Mouse (Mus musculus): ENCODE measurements at regions not wholly inside any gene's neighbourhood (a gene's known extent, or its start where the extent isn't known, plus 50 kb on each side); places are given as distances from the start of the nearest gene placed in this dataset.

DNA sequence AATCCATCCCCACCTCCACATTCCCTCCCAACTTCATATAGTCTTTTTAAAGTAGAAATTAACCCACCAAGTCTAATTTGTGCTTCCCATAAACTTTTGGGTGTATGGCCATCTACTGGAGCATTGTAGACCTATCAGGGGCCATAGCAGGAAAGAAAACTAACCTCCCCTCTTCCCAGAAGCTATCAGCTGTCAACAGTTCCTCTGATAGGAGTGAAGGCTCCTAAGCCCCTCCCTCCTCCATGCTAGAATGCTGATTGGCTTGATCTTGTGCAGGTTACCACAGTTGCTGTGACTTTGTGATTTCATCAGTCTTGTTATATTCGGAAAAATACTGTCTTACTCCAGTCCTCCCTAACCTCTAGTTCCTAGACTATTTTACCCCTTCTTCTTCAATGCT, 109.4 kb upstream of the Nhs start:
- Histone ChIP-seq H3K36me3 (ENCODE audit: control insufficient read depth, insufficient read depth, low read length, poor library complexity, severe bottlenecking) (no peaks in the 10 kb centered on the region), H3K27me3 (ENCODE audit: control insufficient read depth, insufficient read depth, low read length, poor library complexity, severe bottlenecking) (no peaks in the 10 kb centered on the region)
- DNase-seq (ENCODE audit: low read depth, low spot score): no peak

GRCm38 (mm10) chrX:162268112-162268511, 108.6 kb upstream of the Nhs start:
- H3K27me3 ChIP-seq (ENCODE audit: control insufficient read depth, insufficient read depth, low read length, poor library complexity, severe bottlenecking): no peaks in the 10 kb centered on the region
- DNase-seq (ENCODE audit: low read depth, low spot score): no peak
- no peaks in the 10 kb centered on the region for H3K36me3 ChIP-seq (ENCODE audit: control insufficient read depth, insufficient read depth, low read length, poor library complexity, severe bottlenecking)

DNA sequence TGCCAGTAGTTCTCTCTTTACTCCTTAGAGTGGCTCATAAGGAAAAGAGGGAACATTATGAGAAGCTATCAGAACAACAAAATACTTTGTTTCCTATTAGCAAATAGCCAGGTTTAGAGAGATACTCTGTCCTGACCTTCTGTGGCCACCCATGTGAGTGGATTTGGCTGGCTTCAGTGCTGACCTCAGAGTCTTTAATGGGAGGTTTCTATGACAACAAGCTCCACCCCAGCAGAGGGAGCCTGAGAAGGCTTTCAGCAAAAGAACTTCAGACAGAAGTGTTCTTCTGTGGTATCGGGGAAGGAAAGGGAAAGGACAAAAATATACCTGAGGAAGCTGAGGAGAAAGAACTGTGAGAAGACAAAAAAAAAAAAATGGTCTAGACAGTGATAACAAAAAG, 108.1 kb upstream of the Nhs start:
- no peaks in the 10 kb centered on the region for H3K36me3 ChIP-seq (ENCODE audit: control insufficient read depth, insufficient read depth, low read length, poor library complexity, severe bottlenecking)
- no peaks in the 10 kb centered on the region for H3K27me3 ChIP-seq (ENCODE audit: control insufficient read depth, insufficient read depth, low read length, poor library complexity, severe bottlenecking)
- DNase-seq (ENCODE audit: low read depth, low spot score): no peak

DNA sequence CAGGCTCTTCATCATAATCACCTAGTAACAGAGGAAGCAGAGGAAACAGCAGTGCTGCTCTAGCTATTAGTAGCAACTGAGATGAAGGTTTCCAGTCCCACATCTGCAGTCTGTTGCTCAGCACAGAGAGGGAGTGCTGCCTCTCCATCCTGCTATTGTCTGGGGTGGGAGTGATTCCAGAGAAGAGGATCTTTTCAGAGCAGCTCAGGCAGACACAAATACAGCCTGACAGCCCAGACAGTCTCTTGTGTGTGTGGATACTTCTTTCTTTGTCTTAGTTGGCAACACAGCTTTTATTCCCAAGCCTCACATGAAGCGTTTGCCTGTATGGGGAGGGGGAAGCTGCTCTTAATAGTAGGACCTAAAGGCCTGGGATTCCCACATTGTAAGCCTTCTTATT, 107.2 kb upstream of the Nhs start:
- no peaks in the 10 kb centered on the region for H3K27me3 ChIP-seq (ENCODE audit: control insufficient read depth, insufficient read depth, low read length, poor library complexity, severe bottlenecking)
- no peak for DNase-seq (ENCODE audit: low read depth, low spot score)
- H3K36me3 ChIP-seq (ENCODE audit: control insufficient read depth, insufficient read depth, low read length, poor library complexity, severe bottlenecking): no peaks in the 10 kb centered on the region

DNA sequence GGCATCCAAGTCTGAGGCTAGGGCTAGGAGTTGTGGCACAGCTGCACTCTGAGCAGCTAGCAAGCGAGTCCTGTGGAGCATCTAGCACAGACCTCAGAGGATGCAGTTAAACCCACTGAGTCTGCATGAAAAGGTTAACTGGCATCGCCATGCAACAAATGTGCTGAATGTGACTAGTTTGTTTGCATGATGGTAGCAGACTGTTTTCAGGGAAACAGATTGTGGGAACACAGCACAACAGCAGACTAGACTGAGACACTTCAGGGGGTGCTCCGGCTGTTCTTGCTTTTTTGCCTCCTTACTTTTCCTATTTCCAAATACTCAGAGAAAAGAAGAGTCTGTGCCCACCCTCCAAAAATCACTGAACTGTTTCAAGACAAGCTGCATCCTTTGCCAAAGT, 97.9 kb upstream of the Nhs start:
- no peaks in the 10 kb centered on the region for H3K27me3 ChIP-seq (ENCODE audit: control insufficient read depth, insufficient read depth, low read length, poor library complexity, severe bottlenecking)
- no peaks in the 10 kb centered on the region for H3K36me3 ChIP-seq (ENCODE audit: control insufficient read depth, insufficient read depth, low read length, poor library complexity, severe bottlenecking)
- no peak for DNase-seq (ENCODE audit: low read depth, low spot score)

GRCm38 (mm10) chrX:162255873-162256272, 96.3 kb upstream of the Nhs start:
- no peak for DNase-seq (ENCODE audit: low read depth, low spot score)
- no peaks in the 10 kb centered on the region for H3K27me3 ChIP-seq (ENCODE audit: control insufficient read depth, insufficient read depth, low read length, poor library complexity, severe bottlenecking)
- no peaks in the 10 kb centered on the region for H3K36me3 ChIP-seq (ENCODE audit: control insufficient read depth, insufficient read depth, low read length, poor library complexity, severe bottlenecking)

DNA sequence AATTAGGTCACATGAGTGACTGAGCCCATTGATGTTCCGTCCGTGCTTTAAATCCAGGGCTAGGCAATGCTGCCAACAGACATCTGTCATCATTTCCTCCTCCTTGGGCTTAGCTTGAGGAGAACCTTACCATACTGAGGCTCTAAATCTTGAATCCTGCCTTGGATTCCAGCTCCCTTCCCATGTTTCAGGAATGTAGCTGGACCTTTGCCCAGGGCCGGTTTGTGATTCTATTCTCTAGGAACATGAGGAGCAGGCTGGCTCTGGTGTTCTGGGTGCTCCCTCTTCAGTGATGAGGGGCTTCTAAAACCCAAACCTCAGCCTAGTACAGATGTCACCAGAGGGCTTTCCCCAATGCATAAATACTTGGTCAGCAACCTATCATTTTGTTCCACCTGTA, 81.8 kb upstream of the Nhs start:
- Histone ChIP-seq H3K27me3 (ENCODE audit: control insufficient read depth, insufficient read depth, low read length, poor library complexity, severe bottlenecking) (no peaks in the 10 kb centered on the region), H3K36me3 (ENCODE audit: control insufficient read depth, insufficient read depth, low read length, poor library complexity, severe bottlenecking) (no peaks in the 10 kb centered on the region)
- no peak for DNase-seq (ENCODE audit: low read depth, low spot score)

GRCm38 (mm10) chrX:162235552-162235951, 76.0 kb upstream of the Nhs start:
- Histone ChIP-seq H3K36me3 (ENCODE audit: control insufficient read depth, insufficient read depth, low read length, poor library complexity, severe bottlenecking) (no peaks in the 10 kb centered on the region), H3K27me3 (ENCODE audit: control insufficient read depth, insufficient read depth, low read length, poor library complexity, severe bottlenecking) (no peaks in the 10 kb centered on the region)
- no peak for DNase-seq (ENCODE audit: low read depth, low spot score)

- Histone ChIP-seq H3K27me3 (ENCODE audit: control insufficient read depth, insufficient read depth, low read length, poor library complexity, severe bottlenecking) (no peaks in the 10 kb centered on the region), H3K36me3 (ENCODE audit: control insufficient read depth, insufficient read depth, low read length, poor library complexity, severe bottlenecking) (no peaks in the 10 kb centered on the region)
- DNase-seq (ENCODE audit: low read depth, low spot score): no peak
Observed at GRCm38 (mm10) chrX:162210848-162211247, 51.3 kb upstream of the Nhs start.

All from splenic B cell, adult 2 months (primary cell).